Mouse (Mus musculus) erythroblast, embryonic 14.5 days (primary cell): Measurements from ENCODE around the gene Crb1. TPM values are rescaled to one million over a fixed set of nuclear protein-coding genes. Genes with fewer than 3 reads are reported as not detected.

ENCODE experiments used
- H3K27me3 ChIP-seq: 2 replicates; pipeline ENCODE4 v1.6.1; 2012; ENCODE audit warnings: inconsistent platforms; ENCODE audit not compliant: control insufficient read depth
- H3K36me3 ChIP-seq: 2 replicates; pipeline ENCODE4 v1.6.1; 2012; ENCODE audit warnings: mild to moderate bottlenecking, inconsistent platforms; ENCODE audit not compliant: control insufficient read depth
- H3K4me1 ChIP-seq: 2 replicates; pipeline ENCODE4 v1.6.1; 2012; ENCODE audit warnings: inconsistent platforms; ENCODE audit not compliant: control insufficient read depth
- H3K4me3 ChIP-seq: replicated peaks from 2 replicates; pipeline ENCODE3; 2012; ENCODE audit warnings: moderate library complexity, mild to moderate bottlenecking, inconsistent platforms
- H3K9me3 ChIP-seq: 2 replicates; pipeline ENCODE4 v1.6.1; 2012; ENCODE audit warnings: low read length, inconsistent platforms, mixed read lengths; ENCODE audit not compliant: control insufficient read depth
- GATA1 ChIP-seq: IDR thresholded peaks from 2 replicates; pipeline ENCODE4 v1.6.1; 2012; ENCODE audit warnings: low read length, inconsistent platforms, mixed read lengths
- TAL1 ChIP-seq: IDR thresholded peaks from 3 replicates; pipeline ENCODE4 v1.6.1; 2012; ENCODE audit warnings: low read length, inconsistent platforms, mixed read lengths
- polyA plus RNA-seq: library from polyadenylated mRNA; stranded (reverse); fragments of >175 nt; gene quantifications from 2 replicates; pipeline ENCODE4 v1.2.3, GENCODE M21; 2012

The Crb1 gene
- polyA plus RNA-seq, 1 experiment = not detected

GRCm38 (mm10) chr1:139301830-139302229 is 75.1 kb downstream of the Crb1 start:
- H3K4me3 ChIP-seq = no peak overlapping the region
- TF ChIP-seq TAL1 = no peak
- H3K36me3 ChIP-seq = no peaks in the 10 kb centered on the region
- H3K9me3 ChIP-seq = no peaks in the 10 kb centered on the region
- H3K4me1 ChIP-seq = no peaks in the 10 kb centered on the region
- no peaks in the 10 kb centered on the region for H3K27me3 ChIP-seq

- Histone ChIP-seq H3K27me3 (no peaks in the 10 kb centered on the region), H3K36me3 (no peaks in the 10 kb centered on the region), H3K4me3 (no peak overlapping the region), H3K9me3 (no peaks in the 10 kb centered on the region), H3K4me1 (no peaks in the 10 kb centered on the region)
- no peak for TF ChIP-seq TAL1
- no peak for TF ChIP-seq GATA1
These were observed 84.9 kb downstream of the Crb1 start for GRCm38 (mm10) chr1:139292023-139292422.

- no peak for TF ChIP-seq TAL1
- no peak for TF ChIP-seq GATA1
- no peaks in the 10 kb centered on the region for H3K27me3 ChIP-seq
- H3K9me3 ChIP-seq = no peaks in the 10 kb centered on the region
- no peaks in the 10 kb centered on the region for H3K4me1 ChIP-seq
- no peak overlapping the region for H3K4me3 ChIP-seq
- H3K36me3 ChIP-seq = no peaks in the 10 kb centered on the region
These were observed 85.3 kb downstream of the Crb1 start for GRCm38 (mm10) chr1:139291593-139291992.

GRCm38 (mm10) chr1:139276619-139277320 is 100.1 kb downstream of the Crb1 start:
- TF ChIP-seq GATA1 (no peak), TAL1 (no peak)
- no peak overlapping the region for H3K4me3 ChIP-seq
- H3K4me1 ChIP-seq = peaks cover 20% of the 10 kb centered on the region
- no peaks in the 10 kb centered on the region for H3K9me3 ChIP-seq
- no peaks in the 10 kb centered on the region for H3K27me3 ChIP-seq
- H3K36me3 ChIP-seq = no peaks in the 10 kb centered on the region

- no peaks in the 10 kb centered on the region for H3K4me1 ChIP-seq
- H3K27me3 ChIP-seq = no peaks in the 10 kb centered on the region
- no peaks in the 10 kb centered on the region for H3K9me3 ChIP-seq
- H3K4me3 ChIP-seq = no peak overlapping the region
- TF ChIP-seq TAL1 (no peak), GATA1 (no peak)
- no peaks in the 10 kb centered on the region for H3K36me3 ChIP-seq
These were observed 109.1 kb downstream of the Crb1 start for GRCm38 (mm10) chr1:139267844-139268243.

GRCm38 (mm10) chr1:139264245-139264644 is 112.7 kb downstream of the Crb1 start:
- TF ChIP-seq GATA1 (no peak), TAL1 (no peak)
- Histone ChIP-seq H3K4me1 (no peaks in the 10 kb centered on the region), H3K36me3 (no peaks in the 10 kb centered on the region), H3K4me3 (no peak overlapping the region), H3K27me3 (no peaks in the 10 kb centered on the region), H3K9me3 (no peaks in the 10 kb centered on the region)

GRCm38 (mm10) chr1:139263158-139263557 is 113.7 kb downstream of the Crb1 start:
- Histone ChIP-seq H3K27me3 (no peaks in the 10 kb centered on the region), H3K4me1 (no peaks in the 10 kb centered on the region), H3K9me3 (no peaks in the 10 kb centered on the region), H3K4me3 (no peak overlapping the region), H3K36me3 (no peaks in the 10 kb centered on the region)
- TF ChIP-seq TAL1 (no peak), GATA1 (no peak)

- no peaks in the 10 kb centered on the region for H3K9me3 ChIP-seq
- no peaks in the 10 kb centered on the region for H3K4me1 ChIP-seq
- no peak for TF ChIP-seq GATA1
- TF ChIP-seq TAL1 = no peak
- no peak overlapping the region for H3K4me3 ChIP-seq
- no peaks in the 10 kb centered on the region for H3K36me3 ChIP-seq
- H3K27me3 ChIP-seq = no peaks in the 10 kb centered on the region
These were observed 121.3 kb downstream of the Crb1 start for GRCm38 (mm10) chr1:139255581-139255980.

GRCm38 (mm10) chr1:139252041-139252440 is 124.9 kb downstream of the Crb1 start:
- no peak overlapping the region for H3K4me3 ChIP-seq
- TF ChIP-seq GATA1 (no peak), TAL1 (no peak)
- H3K36me3 ChIP-seq = no peaks in the 10 kb centered on the region
- H3K4me1 ChIP-seq = no peaks in the 10 kb centered on the region
- H3K9me3 ChIP-seq = no peaks in the 10 kb centered on the region
- H3K27me3 ChIP-seq = no peaks in the 10 kb centered on the region

- H3K4me3 ChIP-seq = no peak overlapping the region
- no peaks in the 10 kb centered on the region for H3K27me3 ChIP-seq
- H3K4me1 ChIP-seq = no peaks in the 10 kb centered on the region
- H3K36me3 ChIP-seq = no peaks in the 10 kb centered on the region
- no peaks in the 10 kb centered on the region for H3K9me3 ChIP-seq
- TF ChIP-seq TAL1 (no peak), GATA1 (no peak)
These were observed 127.7 kb downstream of the Crb1 start for GRCm38 (mm10) chr1:139249159-139249558.
